Mouse (Mus musculus) bone marrow macrophage, adult 2 months (primary cell): ENCODE results near the gene Ppp1r36. TPM values are rescaled to one million over a fixed set of nuclear protein-coding genes. Genes with fewer than 3 reads are reported as not detected.

Experiments
- H3K27ac ChIP-seq: 2 replicates; pipeline ENCODE4 v1.5.1; 2012; ENCODE audit warnings: low read depth, low read length; ENCODE audit not compliant: insufficient read depth
- H3K4me1 ChIP-seq: 2 replicates; pipeline ENCODE4 v1.6.1; 2012; ENCODE audit warnings: low read length; ENCODE audit not compliant: control insufficient read depth, insufficient read depth
- H3K4me3 ChIP-seq: 2 replicates; pipeline ENCODE4 v1.5.1; 2012; ENCODE audit warnings: mild to moderate bottlenecking, low read length, moderate library complexity; ENCODE audit not compliant: insufficient read depth
- CTCF ChIP-seq: IDR thresholded peaks from 2 replicates; pipeline ENCODE4 v1.5.1; 2012; ENCODE audit warnings: low read depth, mild to moderate bottlenecking, low read length, moderate library complexity
- POLR2A ChIP-seq: IDR thresholded peaks from 2 replicates; pipeline ENCODE4 v1.6.1; 2012; ENCODE audit warnings: mild to moderate bottlenecking, low read depth, low read length, borderline replicate concordance
- polyA plus RNA-seq: library from polyadenylated mRNA; stranded (reverse); fragments of >200 nt; gene quantifications from 2 replicates; pipeline ENCODE4 v1.2.4, GENCODE M21; 2012; ENCODE audit not compliant: missing spikeins, insufficient read depth, insufficient read length

The Ppp1r36 gene
- polyA plus RNA-seq, 1 experiment, result not detected

GRCm38 (mm10) chr12:76392979-76393378 is 24.4 kb upstream of the Ppp1r36 start:
- peak overlapping the region; percentile 16; the same call in 1 of the 2 replicates for H3K27ac ChIP-seq
- H3K4me1 ChIP-seq, result peaks cover 24% of the 10 kb centered on the region
- no peak overlapping the region for H3K4me3 ChIP-seq
- no peak for TF ChIP-seq POLR2A

GRCm38 (mm10) chr12:76397281-76397680 is 20.1 kb upstream of the Ppp1r36 start:
- H3K4me3 ChIP-seq, result no peak overlapping the region
- H3K27ac ChIP-seq, result no peak overlapping the region
- peaks cover 6% of the 10 kb centered on the region for H3K4me1 ChIP-seq
- TF ChIP-seq POLR2A (no peak), CTCF (no peak)

GRCm38 (mm10) chr12:76401674-76402073 is 15.7 kb upstream of the Ppp1r36 start:
- no peak for TF ChIP-seq POLR2A
- TF ChIP-seq CTCF, result no peak
- no peak overlapping the region for H3K27ac ChIP-seq
- H3K4me1 ChIP-seq, result peaks cover 11% of the 10 kb centered on the region
- H3K4me3 ChIP-seq, result no peak overlapping the region

GRCm38 (mm10) chr12:76402991-76403885 is 14.1 kb upstream of the Ppp1r36 start:
- TF ChIP-seq POLR2A, result no peak
- TF ChIP-seq CTCF, result no peak
- H3K4me1 ChIP-seq, result peaks cover 11% of the 10 kb centered on the region
- H3K4me3 ChIP-seq, result peak overlapping the region; percentile 81
- peak overlapping the region; percentile 83 for H3K27ac ChIP-seq

- H3K27ac ChIP-seq, result peak within 1 kb of the TSS; percentile 83
Measured at GRCm38 (mm10) chr12:76403886-76404537, 13.3 kb upstream of the Ppp1r36 start, which contains the start of gene Hspa2. Gene Hspa2 (plus strand): TSS chr12:76404176.

GRCm38 (mm10) chr12:76404836-76405182 is 12.5 kb upstream of the Ppp1r36 start:
- H3K4me1 ChIP-seq, result peaks cover 11% of the 10 kb centered on the region
- H3K27ac ChIP-seq, result no peak overlapping the region
- TF ChIP-seq POLR2A (no peak), CTCF (no peak)
- peak overlapping the region; percentile 81 for H3K4me3 ChIP-seq

More at GRCm38 (mm10) chr12:76403886-76404537, 13.3 kb upstream of the Ppp1r36 start, which contains the start of gene Hspa2:
- TF ChIP-seq POLR2A (peak; percentile 91; the same call in 1 of the 2 replicates), CTCF (no peak)
- Histone ChIP-seq H3K4me3 (peak within 1 kb of the TSS; percentile 81), H3K4me1 (peaks cover 11% of the 10 kb centered on the region)

GRCm38 (mm10) chr12:76405183-76405970 is 12.0 kb upstream of the Ppp1r36 start:
- H3K4me3 ChIP-seq, result peak overlapping the region; percentile 81
- no peak for TF ChIP-seq CTCF
- no peak for TF ChIP-seq POLR2A
- peaks cover 11% of the 10 kb centered on the region for H3K4me1 ChIP-seq
- H3K27ac ChIP-seq, result no peak overlapping the region

- no peak overlapping the region for H3K27ac ChIP-seq
- H3K4me3 ChIP-seq, result peak overlapping the region; percentile 46
- H3K4me1 ChIP-seq, result peaks cover 11% of the 10 kb centered on the region
- no peak for TF ChIP-seq CTCF
- TF ChIP-seq POLR2A, result no peak
Measured at GRCm38 (mm10) chr12:76405971-76406370, 11.4 kb upstream of the Ppp1r36 start.

- no peak overlapping the region for H3K4me3 ChIP-seq
- no peak for TF ChIP-seq POLR2A
- TF ChIP-seq CTCF, result no peak
- H3K27ac ChIP-seq, result no peak overlapping the region
Measured at GRCm38 (mm10) chr12:76407184-76407583, 10.2 kb upstream of the Ppp1r36 start.

More at GRCm38 (mm10) chr12:76407184-76407583, 10.2 kb upstream of the Ppp1r36 start:
- peaks cover 11% of the 10 kb centered on the region for H3K4me1 ChIP-seq
